Mouse (Mus musculus): ENCODE measurements around the gene Arvcf.

GRCm38 (mm10) chr16:18411026-18411649 lies 63.2 kb downstream of the Arvcf start:
- TF ChIP-seq CTCF (IDR thresholded peaks at IDR 0.05; ENCODE audit: extremely low read depth, insufficient read depth, insufficient read length, insufficient replicate concordance) (no peak), POLR2A (IDR thresholded peaks at IDR 0.05; ENCODE audit: low read depth, low read length) (no peak)
